Mouse (Mus musculus): ENCODE results near the gene Gm20806.
"Not testable (repeated sequence)": the region's sequence is repeated elsewhere in the genome, so short reads cannot be mapped to it uniquely, and the experiment has no call there.

Gene Gm20806

GRCm38 (mm10) chrY:78837956-78838355, at the start of gene Gm20806:
TSS of gene Gm20806 (minus strand) at chrY:78838056.
- DNase-seq: not testable (repeated sequence)

Data from liver (tissue).